Mouse (Mus musculus): Measurements from ENCODE around the gene Nps. TPM values are rescaled to one million over a fixed set of nuclear protein-coding genes. Genes with fewer than 3 reads are reported as not detected.

Gene Nps
- polyA plus RNA-seq, 1 experiment from 2014 or later: 0.34 TPM

Other genes with a start within 250 kb of the Nps start
- 0.36 and 0.68 TPM in 2 replicates for gene Foxi2, start 151.6 kb downstream of the Nps start, polyA plus RNA-seq (2016; fragmentation: Nextera tagmentation; extraction: Ambion mirVana)